Mouse (Mus musculus): ENCODE measurements around the gene Ccdc32. TPM values are rescaled to one million over a fixed set of nuclear protein-coding genes. Genes with fewer than 3 reads are reported as not detected.
A peak's percentile ranks its signal among the peaks of the same experiment; 100 is the strongest.
"Not testable (repeated sequence)": the region's sequence is repeated elsewhere in the genome, so short reads cannot be mapped to it uniquely, and the experiment has no call there.

Ccdc32 gene
- polyA plus RNA-seq, 1 experiment from 2014 or later, result 19.9 TPM

DNA sequence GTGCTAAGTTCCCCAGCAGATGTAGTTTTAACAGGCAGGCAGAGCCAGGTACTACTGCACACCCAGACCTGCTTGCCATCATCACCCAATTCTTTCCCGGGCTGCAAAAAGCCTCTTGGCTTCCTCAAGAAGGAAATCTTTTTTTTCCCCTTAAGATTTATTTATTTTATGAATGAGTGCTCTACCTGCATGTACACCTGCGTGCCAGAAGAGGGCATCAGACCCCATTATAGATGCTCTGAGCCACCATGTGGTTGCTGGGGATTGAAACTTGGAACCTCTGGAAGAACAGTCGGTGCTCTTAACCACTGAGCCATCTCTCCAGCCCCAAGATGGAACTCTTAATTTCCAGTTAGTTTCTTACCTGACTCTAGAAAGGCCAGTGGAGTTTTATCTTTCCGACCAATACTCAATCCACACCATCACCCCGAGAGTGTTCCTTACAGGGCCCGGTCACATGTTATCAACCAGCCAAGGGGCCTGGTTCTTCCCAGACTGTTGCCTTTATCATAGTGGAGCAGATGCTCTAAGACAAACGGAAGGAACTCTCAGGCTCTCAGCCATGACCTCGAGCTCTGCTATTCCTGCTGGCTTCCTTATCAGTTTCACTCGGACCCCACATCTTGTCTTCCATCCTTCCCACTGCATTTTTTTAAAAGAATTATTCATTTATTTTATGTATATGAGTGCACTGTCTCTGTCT lies 4.5 kb downstream of the Ccdc32 start:
- H3K36me3 ChIP-seq (ENCODE audit: insufficient read depth), result peaks cover 28% of the 10 kb centered on the region
- TF ChIP-seq CTCF (IDR thresholded peaks at IDR 0.05; ENCODE audit: low read depth), result peak; percentile 49
- 67% methylated on average over 9 of the region's 9 CpGs for WGBS
- 0 out of 2 replicates have a peak, but pooled peaks cover 3% of the 10 kb centered on the region for H3K4me1 ChIP-seq (ENCODE audit: insufficient read depth)
- no peak overlapping the region for H3K9ac ChIP-seq
- H3K9me3 ChIP-seq (ENCODE audit: low read depth, low read length), result no peaks in the 10 kb centered on the region
- H3K4me3 ChIP-seq (ENCODE audit: low read depth, low read length), result no peak overlapping the region
- H3K4me2 ChIP-seq, result no peak overlapping the region
- DNase-seq (peak; percentile 8), ATAC-seq (ENCODE audit: insufficient read depth) (no peak)
- H3K27ac ChIP-seq (ENCODE audit: low read depth), result no peak overlapping the region
- no peaks in the 10 kb centered on the region for H3K27me3 ChIP-seq (ENCODE audit: insufficient read depth, low read length)

- Histone ChIP-seq H3K4me2 (no peak overlapping the region), H3K4me3 (ENCODE audit: low read depth, low read length) (no peak overlapping the region), H3K4me1 (ENCODE audit: insufficient read depth) (peaks cover 5% of the 10 kb centered on the region; the same call in 1 of the 2 replicates), H3K27ac (ENCODE audit: low read depth) (no peak overlapping the region), H3K27me3 (ENCODE audit: insufficient read depth, low read length) (no peaks in the 10 kb centered on the region), H3K9me3 (ENCODE audit: low read depth, low read length) (no peaks in the 10 kb centered on the region), H3K9ac (no peak overlapping the region), H3K36me3 (ENCODE audit: insufficient read depth) (peaks cover 32% of the 10 kb centered on the region)
- TF ChIP-seq CTCF (IDR thresholded peaks at IDR 0.05; ENCODE audit: low read depth), result no peak
- ATAC-seq (ENCODE audit: insufficient read depth) (no peak), DNase-seq (no peak)
- 95% methylated on average over 6 of the region's 6 CpGs for WGBS
These were observed 6.0 kb downstream of the Ccdc32 start for GRCm38 (mm10) chr2:119023154-119023660.

GRCm38 (mm10) chr2:119019538-119019937 lies 9.7 kb downstream of the Ccdc32 start:
- peak; percentile 42 for DNase-seq

DNA sequence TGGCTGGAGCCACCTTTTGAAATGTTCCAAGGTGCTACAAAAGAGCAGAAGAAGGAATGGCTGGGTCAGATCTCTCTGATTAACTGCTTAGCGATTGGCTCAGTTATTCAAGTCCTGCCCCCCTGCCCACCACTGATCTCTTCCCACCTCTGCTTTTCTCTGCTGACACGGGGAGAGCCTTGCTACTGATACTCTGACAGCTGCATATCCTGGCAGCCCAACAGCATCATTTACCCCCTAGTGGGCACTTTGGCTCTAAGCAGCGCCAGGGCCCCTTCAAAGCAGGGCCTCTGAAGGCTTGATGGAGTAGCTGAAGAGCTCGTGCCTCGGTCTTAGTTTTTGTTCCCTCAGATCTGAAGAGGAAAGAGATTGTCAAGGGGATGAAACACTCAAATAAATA lies 10.1 kb downstream of the Ccdc32 start:
- Histone ChIP-seq H3K4me2 (peak overlapping the region; percentile 45), H3K9ac (no peak overlapping the region), H3K27me3 (ENCODE audit: insufficient read depth, low read length) (no peaks in the 10 kb centered on the region), H3K36me3 (ENCODE audit: insufficient read depth) (peaks cover 29% of the 10 kb centered on the region), H3K4me1 (ENCODE audit: insufficient read depth) (peaks cover 5% of the 10 kb centered on the region; the same call in 1 of the 2 replicates), H3K4me3 (ENCODE audit: low read depth, low read length) (no peak overlapping the region), H3K9me3 (ENCODE audit: low read depth, low read length) (no peaks in the 10 kb centered on the region), H3K27ac (ENCODE audit: low read depth) (peak overlapping the region; percentile 81; the same call in 1 of the 2 replicates)
- ATAC-seq (ENCODE audit: insufficient read depth) (peak; percentile 69), DNase-seq (peak; percentile 67)
- 11% methylated on average over 5 of the region's 5 CpGs for WGBS
- TF ChIP-seq CTCF (IDR thresholded peaks at IDR 0.05; ENCODE audit: low read depth), result peak; percentile 61

More at GRCm38 (mm10) chr2:119019538-119019937, 9.7 kb downstream of the Ccdc32 start:
- WGBS, result 45% methylated on average over 4 of the region's 4 CpGs
- Histone ChIP-seq H3K4me2 (no peak overlapping the region; the same call in 1 of the 2 replicates), H3K4me1 (ENCODE audit: insufficient read depth) (peaks cover 5% of the 10 kb centered on the region; the same call in 1 of the 2 replicates), H3K27ac (ENCODE audit: low read depth) (peak overlapping the region; percentile 81; the same call in 1 of the 2 replicates), H3K4me3 (ENCODE audit: low read depth, low read length) (no peak overlapping the region), H3K9ac (no peak overlapping the region), H3K36me3 (ENCODE audit: insufficient read depth) (peaks cover 29% of the 10 kb centered on the region), H3K27me3 (ENCODE audit: insufficient read depth, low read length) (no peaks in the 10 kb centered on the region), H3K9me3 (ENCODE audit: low read depth, low read length) (no peaks in the 10 kb centered on the region)
- ATAC-seq (ENCODE audit: insufficient read depth), result no peak
- TF ChIP-seq CTCF (IDR thresholded peaks at IDR 0.05; ENCODE audit: low read depth), result no peak

DNA sequence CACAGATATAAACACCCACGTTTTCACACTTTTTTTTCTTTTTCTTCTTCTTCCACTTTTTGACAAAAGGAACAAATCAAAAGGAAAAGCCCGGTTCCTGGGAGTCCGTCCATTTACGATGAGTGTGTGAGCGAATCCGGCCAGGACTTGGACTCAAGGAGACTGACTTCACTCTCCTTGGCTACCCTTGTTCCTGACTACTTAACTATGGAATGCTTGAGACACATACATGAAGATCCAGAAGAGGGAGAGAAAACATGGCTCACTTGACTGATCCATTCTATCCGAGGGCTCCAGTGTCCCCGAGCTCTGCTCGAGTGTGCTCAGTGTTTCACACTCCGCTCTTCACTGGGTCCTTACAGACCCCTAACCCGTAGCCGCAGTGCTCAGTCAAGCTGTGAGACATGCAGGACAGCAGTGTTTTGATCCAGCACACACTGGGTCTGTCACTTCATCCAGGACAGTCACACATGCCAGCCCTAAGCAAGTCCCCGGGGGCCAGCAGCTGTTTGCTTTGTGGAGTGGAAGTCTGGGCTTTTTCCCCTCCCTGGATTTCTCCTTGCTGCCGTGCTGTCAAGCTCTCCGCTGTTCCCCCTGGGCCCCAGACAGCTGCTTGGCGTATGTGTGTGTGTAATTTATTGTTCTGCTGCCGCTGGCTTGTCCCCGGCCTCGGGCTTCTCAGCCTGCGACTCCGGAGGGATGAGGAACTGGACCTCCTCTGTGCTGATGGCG lies 10.6 kb downstream of the Ccdc32 start:
- Histone ChIP-seq H3K9me3 (ENCODE audit: low read depth, low read length) (no peaks in the 10 kb centered on the region), H3K4me3 (ENCODE audit: low read depth, low read length) (no peak overlapping the region), H3K4me1 (ENCODE audit: insufficient read depth) (peaks cover 5% of the 10 kb centered on the region; the same call in 1 of the 2 replicates), H3K27me3 (ENCODE audit: insufficient read depth, low read length) (no peaks in the 10 kb centered on the region), H3K27ac (ENCODE audit: low read depth) (peak overlapping the region; percentile 81), H3K4me2 (peak overlapping the region; percentile 45), H3K9ac (no peak overlapping the region), H3K36me3 (ENCODE audit: insufficient read depth) (peaks cover 29% of the 10 kb centered on the region)
- ATAC-seq (ENCODE audit: insufficient read depth) (peak; percentile 91), DNase-seq (peak; percentile 85)
- no peak for TF ChIP-seq CTCF (IDR thresholded peaks at IDR 0.05; ENCODE audit: low read depth)
- WGBS, result 32% methylated on average over 22 of the region's 22 CpGs

DNA sequence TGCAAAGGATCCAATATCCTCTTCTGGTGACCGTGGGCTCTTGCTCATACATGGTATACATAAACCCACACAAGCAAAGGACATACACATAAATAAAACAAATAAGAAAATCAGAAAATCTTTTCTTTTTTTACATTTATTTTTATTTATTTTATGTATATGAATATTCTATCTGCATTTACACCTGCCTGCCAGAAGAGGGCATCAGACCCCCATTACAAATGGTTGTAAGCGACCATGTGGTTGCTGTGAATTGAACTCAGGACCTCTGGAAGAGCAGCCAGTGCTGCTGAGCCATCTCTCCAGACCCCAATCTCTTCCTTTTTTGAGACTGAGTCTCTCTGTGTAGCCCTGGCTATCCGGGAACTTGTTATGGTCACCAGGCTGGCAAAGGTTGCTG lies 11.5 kb downstream of the Ccdc32 start:
- H3K27ac ChIP-seq (ENCODE audit: low read depth), result no peak overlapping the region
- DNase-seq (no peak), ATAC-seq (ENCODE audit: insufficient read depth) (no peak)
- H3K4me1 ChIP-seq (ENCODE audit: insufficient read depth), result peaks cover 5% of the 10 kb centered on the region; the same call in 1 of the 2 replicates
- H3K27me3 ChIP-seq (ENCODE audit: insufficient read depth, low read length), result no peaks in the 10 kb centered on the region
- no peak overlapping the region for H3K9ac ChIP-seq
- H3K36me3 ChIP-seq (ENCODE audit: insufficient read depth), result peaks cover 29% of the 10 kb centered on the region
- peak; percentile 37 for TF ChIP-seq CTCF (IDR thresholded peaks at IDR 0.05; ENCODE audit: low read depth)
- no peak overlapping the region for H3K4me3 ChIP-seq (ENCODE audit: low read depth, low read length)
- H3K9me3 ChIP-seq (ENCODE audit: low read depth, low read length), result no peaks in the 10 kb centered on the region
- WGBS, result 94% methylated on average over 3 of the region's 3 CpGs
- no peak overlapping the region for H3K4me2 ChIP-seq

GRCm38 (mm10) chr2:119016312-119016711 lies 12.9 kb downstream of the Ccdc32 start:
- not testable (repeated sequence) for DNase-seq; H3K9me3 ChIP-seq (ENCODE audit: low read depth, low read length); H3K4me3 ChIP-seq (ENCODE audit: low read depth, low read length); H3K4me2 ChIP-seq; H3K27ac ChIP-seq (ENCODE audit: low read depth); H3K4me1 ChIP-seq (ENCODE audit: insufficient read depth); H3K9ac ChIP-seq; H3K27me3 ChIP-seq (ENCODE audit: insufficient read depth, low read length); ATAC-seq (ENCODE audit: insufficient read depth)
- peaks cover 22% of the 10 kb centered on the region for H3K36me3 ChIP-seq (ENCODE audit: insufficient read depth)
- 62% methylated on average over 4 of the region's 4 CpGs for WGBS

Data from lung, embryonic 14.5 days (tissue).